Mouse (Mus musculus): ENCODE results near the gene Phf21b.
A peak's percentile ranks its signal among the peaks of the same experiment; 100 is the strongest.

Phf21b gene

DNA sequence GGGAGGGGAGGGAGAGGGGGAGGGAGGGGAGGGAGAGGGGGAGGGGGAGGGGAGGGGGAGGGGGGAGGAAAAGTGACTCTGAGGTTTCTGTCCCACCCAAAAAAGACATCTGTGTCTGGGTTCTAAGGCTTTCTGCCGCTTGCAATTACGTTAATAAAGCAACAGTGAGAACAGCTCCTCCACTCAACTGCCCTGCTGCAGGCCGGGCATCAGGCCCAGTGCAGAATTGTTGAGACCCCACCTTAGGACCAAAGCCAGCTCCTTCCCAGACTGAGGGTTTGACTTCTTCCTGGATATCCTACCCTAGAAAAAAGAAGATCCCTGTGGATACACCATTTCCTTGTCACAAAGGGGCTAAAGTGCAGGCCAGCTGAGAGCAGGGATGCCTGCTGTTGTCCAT, 9.6 kb downstream of the Phf21b start:
- no peak for DNase-seq (ENCODE audit: low spot score)

DNA sequence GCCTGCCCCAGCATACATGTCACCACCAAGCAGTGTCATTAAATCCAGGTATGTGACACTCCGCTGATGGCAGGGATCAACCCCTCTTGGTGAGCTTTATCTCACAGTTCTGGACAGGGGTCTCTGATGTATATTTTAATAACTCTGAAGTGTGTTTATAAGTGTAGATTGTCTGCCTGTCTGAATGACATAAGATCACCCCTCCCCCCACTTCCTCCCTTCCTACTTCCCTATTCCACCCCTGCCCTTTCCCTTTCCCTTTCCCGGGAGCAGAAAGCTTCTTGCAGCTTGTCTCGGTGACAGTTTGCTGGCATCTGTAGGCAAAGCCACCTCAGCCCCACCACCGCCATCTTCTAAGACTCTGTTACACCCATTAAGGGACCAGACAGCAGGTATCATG, 11.0 kb downstream of the Phf21b start:
- DNase-seq (ENCODE audit: low spot score): no peak

DNA sequence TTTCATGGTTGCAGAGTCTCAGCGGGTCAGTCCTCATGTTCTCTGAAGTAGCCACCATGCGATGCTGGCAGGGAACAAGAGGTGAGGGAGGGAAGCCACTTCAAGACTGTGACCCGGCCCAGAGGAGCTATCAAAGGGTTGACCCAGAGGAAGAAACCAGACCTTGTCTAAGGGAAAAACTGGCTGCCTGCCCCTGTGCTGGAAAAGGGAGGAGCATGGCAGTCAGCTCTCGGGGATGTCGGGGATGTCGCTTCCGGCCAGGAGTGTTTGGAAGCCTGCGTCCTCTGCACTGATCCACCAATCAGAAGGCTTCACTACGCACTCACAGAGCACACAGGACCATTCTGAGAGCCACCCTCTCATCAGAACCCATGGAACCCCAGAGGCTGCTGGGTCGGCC, 12.8 kb downstream of the Phf21b start:
- DNase-seq (ENCODE audit: low spot score): no peak

DNA sequence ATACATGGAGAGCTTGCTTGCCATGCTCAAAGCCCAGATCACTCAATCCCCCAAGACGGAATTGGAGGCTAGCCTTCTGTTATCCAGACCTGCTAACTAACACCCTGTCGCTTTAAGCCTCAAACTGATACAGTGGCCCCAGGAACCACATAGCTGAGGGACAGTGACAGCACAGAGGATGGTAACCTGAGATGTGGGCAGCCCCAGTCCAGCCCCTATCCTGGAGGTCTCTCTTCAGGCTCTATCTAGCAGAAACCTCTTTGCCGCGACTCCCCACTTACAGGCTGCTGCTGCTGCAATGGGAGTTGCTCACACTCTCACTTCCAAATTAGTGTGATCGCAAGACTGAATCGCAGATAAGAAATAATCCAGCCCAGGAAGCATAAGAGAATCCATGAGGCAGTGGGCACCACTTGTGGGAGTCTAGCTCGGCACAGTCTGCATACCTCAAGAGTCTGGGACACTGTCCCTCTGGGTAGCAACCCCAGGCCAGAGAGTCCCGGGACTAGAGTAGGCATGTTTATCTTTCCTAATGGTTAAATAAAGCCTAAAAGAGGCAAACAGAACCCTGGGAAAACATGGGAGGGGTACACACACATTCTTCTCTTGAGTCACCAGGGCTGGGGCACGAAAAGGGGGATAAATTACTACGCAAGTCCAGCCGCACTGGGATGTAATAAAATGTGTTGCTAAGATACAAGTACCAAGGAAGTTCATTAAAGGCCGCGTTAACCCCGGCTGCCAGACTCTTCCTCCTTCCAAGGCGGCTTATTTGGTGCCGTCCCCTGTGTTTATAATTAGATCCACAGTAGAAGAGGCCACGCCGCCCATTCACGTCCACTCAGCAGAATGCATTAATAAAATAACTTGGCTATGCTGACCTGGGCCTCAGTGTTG, 13.7 kb downstream of the Phf21b start:
- DNase-seq (ENCODE audit: low spot score): no peak

- DNase-seq (ENCODE audit: low spot score): no peak
Measured at GRCm38 (mm10) chr15:84840560-84840959, 15.3 kb downstream of the Phf21b start.

DNA sequence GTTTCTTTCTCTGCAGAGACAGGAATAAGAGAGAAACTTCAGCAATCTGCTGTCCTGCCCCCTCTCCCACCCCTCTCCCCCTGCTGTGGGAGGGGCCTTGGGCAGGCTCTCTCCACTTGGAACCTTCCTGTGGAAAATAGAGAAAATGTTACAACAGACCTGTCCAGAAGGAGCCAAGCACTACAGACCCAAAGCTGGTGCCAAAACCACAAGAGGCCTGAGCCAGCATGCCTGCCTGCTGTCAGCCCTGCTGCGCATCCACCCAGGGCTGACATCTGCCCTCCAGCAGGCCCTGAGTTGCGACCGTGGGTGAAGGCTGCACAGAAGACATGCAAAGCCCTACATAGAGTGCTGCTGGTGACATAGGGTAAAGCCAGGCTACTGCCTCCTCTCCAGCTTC, 16.3 kb downstream of the Phf21b start:
- DNase-seq (ENCODE audit: low spot score): no peak

DNA sequence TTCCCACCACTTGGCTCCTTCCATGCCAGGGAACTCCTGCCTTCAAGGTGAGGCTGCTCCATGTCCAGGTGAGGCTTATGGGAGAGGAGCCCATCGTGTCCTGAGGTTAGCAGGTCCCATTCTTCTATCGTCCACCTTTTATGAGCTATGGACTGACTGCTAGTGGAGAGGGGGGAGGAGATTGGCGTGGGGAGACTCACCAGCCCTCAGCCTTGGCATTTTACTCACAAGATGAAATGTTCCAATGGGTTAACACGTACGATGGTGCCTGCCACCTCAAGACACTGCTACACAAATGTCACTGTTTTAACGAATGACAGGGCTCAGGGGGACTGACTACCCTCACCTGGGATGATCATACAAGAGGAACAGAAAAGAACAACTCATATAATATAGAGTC, 18.0 kb downstream of the Phf21b start:
- no peak for DNase-seq (ENCODE audit: low spot score)

GRCm38 (mm10) chr15:84829416-84829815, 26.4 kb downstream of the Phf21b start:
- DNase-seq (ENCODE audit: low spot score): peak; percentile 68

- DNase-seq (ENCODE audit: low spot score): no peak
Measured at GRCm38 (mm10) chr15:84828603-84829002, 27.2 kb downstream of the Phf21b start.

DNA sequence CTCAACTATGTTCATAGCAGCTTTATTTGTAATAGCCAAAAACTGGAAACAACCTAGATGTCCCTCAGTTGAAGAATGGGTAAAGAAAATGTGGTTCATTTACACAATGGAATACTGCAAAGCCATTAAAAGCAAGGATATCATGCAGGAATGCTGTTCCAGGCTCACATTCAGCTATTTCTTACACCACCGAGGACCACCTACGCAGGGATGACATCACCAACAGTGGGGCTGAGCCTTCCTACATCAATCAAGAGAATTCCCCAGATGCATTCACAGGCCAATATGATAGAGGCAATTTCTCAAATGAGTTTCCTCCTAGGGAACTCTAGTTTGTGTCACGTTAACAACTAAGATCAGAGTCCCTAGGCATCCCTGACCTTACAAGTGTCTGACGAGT, 32.8 kb downstream of the Phf21b start:
- DNase-seq (ENCODE audit: low spot score): no peak

DNA sequence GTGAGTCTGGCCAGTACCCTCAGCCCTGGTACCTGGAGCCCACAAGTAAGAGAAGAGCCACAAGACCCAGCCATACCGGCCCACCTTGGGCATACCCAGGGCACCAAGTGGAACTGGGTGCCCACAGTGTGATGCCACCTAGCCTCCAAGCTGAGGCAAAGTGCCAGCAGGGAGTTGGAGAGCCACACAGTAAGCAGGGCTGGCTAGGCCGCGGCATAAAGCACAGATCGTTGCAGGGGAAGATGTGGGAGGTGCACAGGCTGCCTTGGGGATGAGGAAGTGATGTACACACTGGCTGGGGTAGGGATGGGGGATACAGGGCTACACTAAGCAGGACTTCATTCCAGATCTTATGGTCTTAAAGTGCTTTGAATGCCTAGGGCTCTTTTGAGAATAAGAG, 35.0 kb downstream of the Phf21b start:
- DNase-seq (ENCODE audit: low spot score): no peak

- DNase-seq (ENCODE audit: low spot score): no peak
Measured at GRCm38 (mm10) chr15:84818284-84818683, 37.6 kb downstream of the Phf21b start.

GRCm38 (mm10) chr15:84817589-84817988, 38.3 kb downstream of the Phf21b start:
- no peak for DNase-seq (ENCODE audit: low spot score)

DNA sequence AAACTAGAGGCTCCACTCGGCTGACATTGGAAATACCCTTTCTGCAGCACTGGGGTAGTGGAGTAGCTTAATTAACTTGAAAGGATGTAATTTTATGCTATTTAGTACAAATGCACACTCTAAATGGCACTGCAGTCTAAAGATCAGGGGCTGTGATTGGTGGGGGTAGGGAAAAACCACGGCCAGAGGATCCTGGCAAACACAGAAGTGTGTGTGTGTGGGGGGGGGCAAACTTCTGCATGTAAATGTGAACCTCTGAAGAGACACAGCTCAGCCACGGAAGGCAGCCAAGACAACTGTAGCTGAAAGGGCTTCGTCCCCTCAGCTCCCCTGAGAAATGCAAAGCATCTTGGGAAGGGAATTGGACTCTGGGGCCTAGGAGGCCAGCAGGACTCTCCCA, 40.7 kb downstream of the Phf21b start:
- DNase-seq (ENCODE audit: low spot score): no peak

DNA sequence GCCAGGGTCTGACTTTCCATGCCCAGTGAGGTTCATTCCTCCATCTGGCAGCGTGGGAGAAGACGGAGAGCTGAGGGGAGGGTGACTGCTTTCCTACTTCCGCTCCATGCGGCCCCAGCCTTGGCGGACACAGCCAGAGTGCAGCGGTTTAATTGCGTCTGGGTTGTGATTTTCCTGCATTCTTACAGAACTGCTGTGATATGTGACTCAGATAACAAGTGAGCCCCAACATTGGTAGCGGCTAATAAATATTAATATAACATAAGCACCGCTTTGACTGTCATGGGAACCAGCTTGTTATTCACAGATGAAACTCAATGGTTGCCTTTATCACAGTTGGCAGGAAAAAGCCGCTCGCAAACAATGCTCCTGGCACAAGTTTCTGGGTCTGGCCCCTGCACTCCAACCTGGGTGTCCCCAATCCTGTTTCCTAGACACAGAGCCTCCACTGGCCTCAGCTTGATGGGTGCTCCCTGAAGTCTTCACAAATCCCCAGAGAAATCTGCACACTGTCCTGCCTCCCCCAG, 43.0 kb downstream of the Phf21b start:
- no peak for DNase-seq (ENCODE audit: low spot score)

- no peak for DNase-seq (ENCODE audit: low spot score)
Measured at GRCm38 (mm10) chr15:84811126-84811525, 44.7 kb downstream of the Phf21b start.

GRCm38 (mm10) chr15:84809275-84809952, 46.4 kb downstream of the Phf21b start:
- DNase-seq (ENCODE audit: low spot score): no peak

GRCm38 (mm10) chr15:84803685-84804084, 52.2 kb downstream of the Phf21b start:
- DNase-seq (ENCODE audit: low spot score): peak; percentile 6

DNA sequence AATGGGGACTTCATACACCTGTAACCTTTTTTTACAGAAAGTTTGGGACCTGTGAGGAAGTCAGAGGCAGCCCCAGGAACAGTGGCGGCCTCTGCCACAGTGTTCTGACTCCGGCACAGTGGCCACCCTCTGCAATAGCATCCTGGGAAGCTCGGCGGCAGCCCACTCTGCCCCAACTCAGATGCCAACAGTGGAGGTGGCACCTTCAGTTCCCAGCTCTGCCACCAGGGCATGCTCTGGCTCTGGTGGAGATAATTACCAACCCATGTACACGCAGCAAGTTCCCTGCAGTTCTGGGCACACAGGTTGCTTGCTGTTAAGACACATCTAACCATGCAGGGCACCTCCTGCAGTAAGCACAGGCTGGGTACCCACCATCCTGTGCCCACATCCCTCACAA, 55.7 kb downstream of the Phf21b start:
- DNase-seq (ENCODE audit: low spot score): no peak

DNA sequence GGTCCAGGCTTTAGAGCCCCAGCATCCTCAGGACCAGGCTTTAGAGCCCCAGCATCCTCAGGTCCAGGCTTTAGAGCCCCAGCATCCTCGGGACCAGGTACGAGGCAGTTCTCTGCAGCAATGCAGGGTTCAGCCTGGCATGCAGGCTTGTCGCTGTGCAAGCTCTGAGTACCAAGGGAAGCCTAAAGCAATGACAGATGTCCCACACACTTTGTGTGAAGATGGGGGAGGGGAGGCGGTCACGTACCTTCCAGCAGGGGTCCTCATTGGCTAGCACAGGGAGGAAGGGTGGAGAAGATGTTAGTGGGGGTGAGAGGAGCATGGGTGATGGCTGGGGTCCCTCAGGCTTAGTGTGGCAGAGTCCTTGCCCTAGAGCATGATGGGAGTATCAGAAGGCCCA, 62.2 kb downstream of the Phf21b start:
- DNase-seq (ENCODE audit: low spot score): no peak

GRCm38 (mm10) chr15:84787161-84787560, 68.7 kb downstream of the Phf21b start:
- DNase-seq (ENCODE audit: low spot score): no peak

- no peak for DNase-seq (ENCODE audit: low spot score)
Measured at GRCm38 (mm10) chr15:84784812-84785211, 71.0 kb downstream of the Phf21b start.

GRCm38 (mm10) chr15:84778587-84778986, 77.3 kb downstream of the Phf21b start:
- DNase-seq (ENCODE audit: low spot score): no peak
